Mouse (Mus musculus) hindbrain, embryonic 16.5 days (tissue): Measurements from ENCODE around the gene Gm49337. TPM values are rescaled to one million over a fixed set of nuclear protein-coding genes. Genes with fewer than 3 reads are reported as not detected.
"Not testable (repeated sequence)": the region's sequence is repeated elsewhere in the genome, so short reads cannot be mapped to it uniquely, and the experiment has no call there.

Experiments used
- ATAC-seq: fragments of 200-750 bp; cut with Nextera tagmentation; 2 replicates; pipeline ENCODE4 v1.8.0; 2017; ENCODE audit warnings: moderate TSS enrichment, moderate library complexity
- H3K27ac ChIP-seq: fragments of 300-500 bp; sonication (generic); 2 replicates; pipeline ENCODE4 v1.5.1; 2014; ENCODE audit warnings: low read depth, mild to moderate bottlenecking, control low read depth, low read length, moderate library complexity
- H3K27me3 ChIP-seq: fragments of 300-500 bp; sonication (generic); replicated peaks from 2 replicates; pipeline ENCODE4 v1.6.1; 2014; ENCODE audit warnings: low read length; ENCODE audit not compliant: control insufficient read depth, insufficient read depth
- H3K36me3 ChIP-seq: fragments of 300-500 bp; sonication (generic); 2 replicates; pipeline ENCODE4 v1.6.1; 2014; ENCODE audit warnings: mild to moderate bottlenecking, low read length, moderate library complexity, mixed read lengths; ENCODE audit not compliant: control insufficient read depth, insufficient read depth
- H3K4me1 ChIP-seq: fragments of 300-500 bp; sonication (generic); 2 replicates; pipeline ENCODE4 v1.6.1; 2014; ENCODE audit warnings: low read depth, low read length; ENCODE audit not compliant: control insufficient read depth, insufficient read depth
- H3K4me2 ChIP-seq: fragments of 300-500 bp; sonication (generic); 2 replicates; pipeline ENCODE4 v1.6.1; 2014; ENCODE audit warnings: mild to moderate bottlenecking, low read length, control low read depth, moderate library complexity
- H3K4me3 ChIP-seq: fragments of 300-500 bp; sonication (generic); 2 replicates; pipeline ENCODE4 v1.5.1; 2014; ENCODE audit warnings: mild to moderate bottlenecking, low read length, control low read depth, moderate library complexity
- H3K9ac ChIP-seq: fragments of 300-500 bp; sonication (generic); 2 replicates; pipeline ENCODE4 v1.6.1; 2014; ENCODE audit warnings: low read depth, mild to moderate bottlenecking, control low read depth, low read length, moderate library complexity
- H3K9me3 ChIP-seq: fragments of 300-500 bp; sonication (generic); 2 replicates; pipeline ENCODE4 v1.6.1; 2014; ENCODE audit warnings: mild to moderate bottlenecking, low read length, moderate library complexity; ENCODE audit not compliant: control insufficient read depth
- whole genome bisulfite sequencing: fragments of 180-500 bp; shearing (Covaris S2); extraction: QIAGEN DNeasy Blood & Tissue Kit; methylation state at CpG from one replicate; pipeline ENCODE4 v1.1.7; 2014; 5-methylcytosine and 5-hydroxymethylcytosine counted together
- polyA plus RNA-seq: library from polyadenylated mRNA; unstranded; fragments of >200 nt; fragmentation: Nextera tagmentation; extraction: Ambion mirVana; gene quantifications from 2 replicates; pipeline ENCODE4 v1.2.1, GENCODE M21; 2015

Gm49337 gene
- polyA plus RNA-seq, 1 experiment from 2014 or later = not detected

DNA sequence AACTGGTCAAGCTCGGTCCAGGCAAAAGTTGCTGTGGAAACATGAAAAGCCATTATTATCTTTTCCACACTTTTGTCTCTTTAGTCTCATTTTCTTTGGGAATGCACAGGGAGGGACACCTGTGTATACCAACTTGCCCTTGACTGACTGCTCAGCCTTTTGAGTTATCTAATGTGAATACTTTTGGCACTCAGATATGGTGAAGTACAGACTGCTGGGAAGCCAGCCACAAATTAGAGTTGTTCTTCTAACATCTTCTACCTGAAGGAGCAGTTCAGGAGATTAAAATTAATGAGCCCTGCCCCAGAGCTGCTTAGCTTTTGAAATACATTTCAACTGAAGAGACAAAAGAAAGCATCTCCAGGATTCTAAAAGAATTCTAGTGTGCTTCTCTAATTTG is 45.9 kb downstream of the Gm49337 start:
- Histone ChIP-seq H3K27ac (no peak overlapping the region), H3K9me3 (no peaks in the 10 kb centered on the region), H3K4me2 (no peak overlapping the region), H3K27me3 (no peaks in the 10 kb centered on the region), H3K4me3 (no peak overlapping the region), H3K4me1 (no peaks in the 10 kb centered on the region; the same call in 1 of the 2 replicates), H3K36me3 (no peaks in the 10 kb centered on the region), H3K9ac (no peak overlapping the region)
- no peak for ATAC-seq
- WGBS = 92% methylated on average over 1 of the region's 1 CpGs

DNA sequence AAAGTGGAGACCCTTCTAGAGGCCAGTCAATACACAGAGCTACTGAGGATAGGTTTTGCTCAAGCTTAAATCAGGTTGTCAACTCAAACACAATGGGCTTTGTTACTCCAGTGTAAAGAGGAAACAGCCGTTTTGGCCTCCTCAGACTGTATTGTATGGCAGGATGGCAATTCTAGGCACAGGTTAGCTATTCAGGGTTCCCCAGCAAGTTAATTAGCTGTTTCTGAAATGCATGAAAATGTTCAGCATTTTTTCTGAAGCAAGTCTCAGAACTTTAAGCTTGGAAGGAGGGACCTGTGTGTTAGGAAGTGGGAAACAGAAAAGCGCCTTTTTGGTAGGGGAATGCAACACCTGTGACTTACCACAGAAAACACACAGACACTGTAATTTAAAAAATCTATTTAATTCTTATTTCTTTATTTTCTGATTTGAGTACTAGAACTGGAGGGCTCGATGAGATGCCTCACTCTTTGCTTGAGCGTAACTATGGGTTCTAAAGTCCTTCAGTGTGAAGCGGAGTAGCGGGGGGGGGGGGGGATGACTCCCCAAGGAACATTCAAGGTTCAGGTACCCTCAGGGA is 47.0 kb downstream of the Gm49337 start:
- WGBS = 4% methylated on average over 6 of the region's 6 CpGs
- Histone ChIP-seq H3K4me2 (peak overlapping the region; percentile 73), H3K9me3 (no peaks in the 10 kb centered on the region), H3K4me3 (peak overlapping the region; percentile 82), H3K36me3 (no peaks in the 10 kb centered on the region), H3K27ac (peak overlapping the region; percentile 99), H3K27me3 (no peaks in the 10 kb centered on the region), H3K9ac (peak overlapping the region; percentile 92), H3K4me1 (no peaks in the 10 kb centered on the region; the same call in 1 of the 2 replicates)
- ATAC-seq = no peak

DNA sequence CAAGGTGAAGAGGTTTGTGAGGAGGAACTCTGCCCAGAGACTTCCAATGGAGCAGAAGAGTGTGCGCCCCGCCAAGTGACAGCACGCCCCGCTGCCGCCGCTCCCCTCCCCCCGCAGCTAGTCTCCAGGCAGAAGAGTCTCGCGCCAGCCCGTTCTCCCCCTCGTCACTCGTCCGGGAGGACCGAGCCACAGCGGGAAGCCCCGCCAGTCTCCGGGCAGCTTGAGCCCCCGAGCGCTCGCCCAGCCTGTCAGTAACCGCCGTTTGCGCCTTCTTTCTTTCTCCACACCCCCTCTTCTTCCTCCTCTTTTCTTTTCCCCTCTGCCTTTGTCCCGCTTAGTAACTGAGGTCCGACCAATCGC is 47.6 kb downstream of the Gm49337 start:
- Histone ChIP-seq H3K27ac (peak overlapping the region; percentile 99), H3K9ac (peak overlapping the region; percentile 92), H3K4me3 (peak overlapping the region; percentile 82), H3K36me3 (no peaks in the 10 kb centered on the region), H3K4me2 (peak overlapping the region; percentile 73), H3K4me1 (no peaks in the 10 kb centered on the region; the same call in 1 of the 2 replicates), H3K9me3 (no peaks in the 10 kb centered on the region), H3K27me3 (no peaks in the 10 kb centered on the region)
- WGBS = 2% methylated on average over 21 of the region's 26 CpGs
- ATAC-seq = no peak

DNA sequence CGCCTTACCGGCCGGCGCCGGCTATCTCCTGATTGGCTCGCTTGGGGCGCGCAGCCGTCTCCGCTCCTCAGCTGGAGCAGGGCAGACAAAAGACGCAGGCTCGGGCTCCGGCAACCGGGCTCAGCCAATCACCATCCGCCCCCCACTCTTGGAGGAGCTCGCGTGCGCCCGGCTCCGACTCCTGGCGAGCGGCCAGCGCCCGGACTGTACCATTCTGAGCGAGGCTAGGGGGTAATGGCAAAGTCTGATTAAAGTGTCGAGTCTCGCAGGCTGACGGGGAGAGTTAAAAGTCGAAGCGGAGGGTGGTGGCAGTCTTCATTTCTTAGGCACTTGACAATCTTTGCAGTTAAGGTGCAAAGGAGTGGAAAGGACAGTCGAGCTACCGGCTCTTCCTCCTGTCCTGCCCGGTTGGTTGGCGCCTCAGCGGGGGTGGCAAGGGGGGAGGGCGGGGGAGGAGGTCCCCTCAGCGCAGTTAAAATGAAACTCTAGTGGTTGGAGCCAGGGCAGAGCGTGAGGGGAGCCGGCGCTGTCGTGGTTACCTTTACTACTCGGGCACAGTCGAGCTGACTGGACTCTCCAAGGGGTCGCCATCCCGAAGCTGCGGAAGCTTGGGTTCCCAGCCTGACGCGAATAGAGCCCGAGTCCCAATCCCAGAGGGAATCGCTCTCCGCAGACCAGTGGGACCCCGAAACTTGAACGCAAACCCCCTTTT is 48.1 kb downstream of the Gm49337 start, which contains the start of gene Pik3r3:
Pik3r3 (plus strand) TSS at position 479 of the 712 bp plus-strand sequence.
- no peaks in the 10 kb centered on the region for H3K9me3 ChIP-seq
- no peaks in the 10 kb centered on the region for H3K27me3 ChIP-seq
- H3K4me3 ChIP-seq = peak within 1 kb of the TSS; percentile 82
- no peaks in the 10 kb centered on the region; the same call in 1 of the 2 replicates for H3K4me1 ChIP-seq
- peak within 1 kb of the TSS; percentile 99 for H3K27ac ChIP-seq
- peak within 1 kb of the TSS; percentile 73 for H3K4me2 ChIP-seq
- under 1% methylated on average over 50 of the region's 53 CpGs for WGBS
- H3K36me3 ChIP-seq = no peaks in the 10 kb centered on the region
- H3K9ac ChIP-seq = peak within 1 kb of the TSS; percentile 92
- peak; percentile 99 for ATAC-seq

GRCm38 (mm10) chr4:116221996-116222842 is 49.0 kb downstream of the Gm49337 start:
- Histone ChIP-seq H3K9me3 (no peaks in the 10 kb centered on the region), H3K27ac (peak overlapping the region; percentile 99), H3K27me3 (no peaks in the 10 kb centered on the region), H3K4me2 (peak overlapping the region; percentile 53), H3K9ac (peak overlapping the region; percentile 92), H3K4me1 (no peaks in the 10 kb centered on the region; the same call in 1 of the 2 replicates), H3K4me3 (peak overlapping the region; percentile 82), H3K36me3 (no peaks in the 10 kb centered on the region)
- under 1% methylated on average over 23 of the region's 23 CpGs for WGBS
- no peak for ATAC-seq

DNA sequence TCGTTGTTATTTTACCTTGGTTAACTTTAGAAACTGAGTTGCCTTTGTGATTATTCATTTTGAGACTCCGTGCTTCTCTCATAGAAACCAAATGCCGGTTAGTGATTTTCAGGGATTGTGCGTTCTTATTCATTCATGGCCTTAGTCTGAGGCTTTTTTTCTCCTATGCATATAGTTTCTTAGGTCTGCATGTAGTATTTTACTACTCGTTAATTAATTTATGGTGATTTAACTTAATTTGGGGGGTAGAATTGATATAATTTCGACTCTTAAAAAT is 49.6 kb downstream of the Gm49337 start:
- H3K4me1 ChIP-seq = no peaks in the 10 kb centered on the region; the same call in 1 of the 2 replicates
- peak overlapping the region; percentile 53 for H3K4me2 ChIP-seq
- H3K4me3 ChIP-seq = peak overlapping the region; percentile 82
- peak overlapping the region; percentile 99 for H3K27ac ChIP-seq
- no peak for ATAC-seq
- no peaks in the 10 kb centered on the region for H3K36me3 ChIP-seq
- 5% methylated on average over 6 of the region's 6 CpGs for WGBS
- H3K9ac ChIP-seq = peak overlapping the region; percentile 92
- H3K9me3 ChIP-seq = no peaks in the 10 kb centered on the region
- no peaks in the 10 kb centered on the region for H3K27me3 ChIP-seq

GRCm38 (mm10) chr4:116243377-116243776 is 70.2 kb downstream of the Gm49337 start:
- 82% methylated on average over 3 of the region's 3 CpGs for WGBS
- H3K4me2 ChIP-seq = no peak overlapping the region
- H3K9ac ChIP-seq = no peak overlapping the region
- H3K9me3 ChIP-seq = no peaks in the 10 kb centered on the region
- H3K36me3 ChIP-seq = no peaks in the 10 kb centered on the region
- no peak for ATAC-seq
- H3K27me3 ChIP-seq = no peaks in the 10 kb centered on the region
- no peaks in the 10 kb centered on the region for H3K4me1 ChIP-seq
- no peak overlapping the region for H3K4me3 ChIP-seq
- H3K27ac ChIP-seq = no peak overlapping the region

GRCm38 (mm10) chr4:116244240-116244639 is 71.1 kb downstream of the Gm49337 start:
- Histone ChIP-seq H3K4me1 (no peaks in the 10 kb centered on the region), H3K4me2 (no peak overlapping the region), H3K9ac (no peak overlapping the region), H3K27ac (no peak overlapping the region), H3K9me3 (no peaks in the 10 kb centered on the region), H3K27me3 (no peaks in the 10 kb centered on the region), H3K36me3 (no peaks in the 10 kb centered on the region), H3K4me3 (no peak overlapping the region)
- ATAC-seq = no peak
- 65% methylated on average over 2 of the region's 2 CpGs for WGBS

- H3K9me3 ChIP-seq, H3K4me1 ChIP-seq, H3K36me3 ChIP-seq, ATAC-seq, H3K9ac ChIP-seq, H3K27me3 ChIP-seq, H3K27ac ChIP-seq, H3K4me3 ChIP-seq, H3K4me2 ChIP-seq: not testable (repeated sequence)
- WGBS = 49% methylated on average over 3 of the region's 3 CpGs
Observed at GRCm38 (mm10) chr4:116245926-116246325, 72.7 kb downstream of the Gm49337 start.
